Mouse (Mus musculus) mesoderm, embryonic 11.5 days (tissue): Measurements from ENCODE around the gene Rrp12.
A peak's percentile ranks its signal among the peaks of the same experiment; 100 is the strongest.
"Not testable (repeated sequence)": the region's sequence is repeated elsewhere in the genome, so short reads cannot be mapped to it uniquely, and the experiment has no call there.

Source experiments
- DNase-seq: peaks from one replicate; pipeline ENCODE4 v3.0.0-alpha.2; 2012; ENCODE audit warnings: low read depth, low spot score

The Rrp12 gene

DNA sequence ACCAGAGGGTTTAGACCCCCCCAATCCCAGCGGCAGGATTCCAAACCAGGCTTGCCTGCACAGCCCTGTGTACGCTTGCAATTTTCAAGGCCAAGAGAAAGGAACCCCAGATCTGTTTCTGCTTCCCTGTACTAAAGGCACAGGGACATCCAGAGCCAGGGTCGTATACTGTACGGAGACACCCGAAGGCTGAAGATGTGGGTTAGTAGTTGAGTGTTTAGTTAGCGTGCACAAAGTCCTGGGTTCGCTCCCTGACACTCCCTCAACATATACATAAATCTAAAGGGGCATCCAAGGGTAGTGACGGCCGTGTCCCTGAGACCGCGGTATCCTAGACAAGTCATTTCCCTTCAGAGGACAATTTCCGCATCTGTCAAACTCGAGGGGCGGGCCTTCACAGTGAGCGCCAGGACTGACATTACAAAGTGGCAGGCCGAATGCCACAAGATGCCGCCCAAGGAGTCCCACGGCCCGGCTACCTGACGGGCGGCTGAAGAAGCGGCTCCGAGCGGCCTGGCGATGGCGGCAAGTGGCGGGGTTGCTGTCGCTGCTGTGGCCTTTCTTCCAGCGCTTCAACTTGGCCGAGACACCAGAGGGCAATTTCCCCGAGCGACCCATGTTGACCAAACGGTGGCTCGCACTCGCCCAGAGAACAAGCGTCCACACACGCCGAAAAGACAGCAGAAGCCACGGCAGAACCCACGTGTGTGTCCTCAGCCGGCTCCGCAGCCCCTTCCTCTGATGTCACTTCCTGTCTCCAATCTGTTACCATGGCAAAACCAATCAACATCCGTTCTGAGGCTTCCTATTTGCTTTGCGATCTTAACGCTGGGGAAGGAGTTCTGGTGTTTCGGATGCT lies at the start of gene Rrp12:
Rrp12 (minus strand) TSS at position 714 of the 859 bp plus-strand sequence.
- DNase-seq, result peak; percentile 91

DNA sequence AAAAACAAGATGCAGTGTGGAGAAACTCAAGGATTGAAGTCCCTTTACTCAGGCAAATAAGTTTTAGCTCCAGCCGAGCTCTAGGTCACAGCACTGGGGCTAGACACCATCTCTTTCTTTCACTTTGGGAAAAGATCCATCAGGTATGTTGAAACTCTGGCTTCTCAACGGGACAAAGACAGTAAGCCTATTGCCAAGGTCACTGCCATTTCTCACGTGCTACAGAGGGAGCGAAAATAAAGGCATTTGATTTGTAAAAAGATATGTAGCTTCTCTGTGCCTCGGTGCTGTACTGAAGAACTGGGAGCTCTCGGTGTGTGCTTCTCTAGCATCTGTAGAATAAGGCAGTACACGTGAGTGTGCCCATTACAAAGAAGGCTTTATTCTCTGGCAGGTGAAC lies 47.9 kb upstream of the Rrp12 start:
- DNase-seq, result no peak

DNA sequence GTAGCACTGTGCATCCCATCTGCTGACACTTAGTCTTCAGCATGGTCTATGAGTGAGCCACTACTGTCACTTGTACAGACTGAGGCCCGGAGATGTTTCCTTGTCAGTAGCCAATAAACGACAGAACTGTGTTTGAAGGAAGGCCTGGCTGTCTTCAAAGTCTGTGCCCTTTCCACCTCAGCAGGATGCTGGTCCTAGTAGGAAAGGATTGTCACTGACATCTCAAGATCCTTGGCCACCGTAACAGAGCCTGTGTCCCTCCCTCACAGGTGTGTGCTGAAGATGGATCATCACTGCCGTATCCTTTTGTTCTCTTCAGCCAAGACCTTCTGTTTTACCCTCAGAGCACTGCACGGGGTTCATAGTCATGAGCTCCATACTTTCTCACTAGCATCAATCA lies 42.6 kb upstream of the Rrp12 start:
- no peak for DNase-seq

DNA sequence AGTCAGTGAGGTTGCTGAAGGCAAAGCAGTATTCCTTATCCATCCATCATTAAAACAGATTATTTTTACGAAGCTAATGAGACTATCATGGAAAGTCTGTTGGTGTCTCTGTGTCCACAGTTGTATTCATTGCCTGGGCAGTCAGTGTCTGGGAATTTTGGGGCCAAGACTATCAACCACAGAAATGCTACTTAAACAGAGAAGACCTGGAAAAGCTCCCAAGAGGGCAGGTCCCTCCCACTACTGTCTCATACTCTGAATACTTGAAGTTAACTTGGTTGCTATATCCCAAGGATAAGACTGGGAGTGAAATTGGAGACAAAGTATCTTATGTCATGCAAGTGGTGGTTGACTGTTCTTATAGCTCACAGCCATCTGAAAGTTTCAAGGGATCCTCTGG lies 39.9 kb upstream of the Rrp12 start:
- DNase-seq, result no peak

DNA sequence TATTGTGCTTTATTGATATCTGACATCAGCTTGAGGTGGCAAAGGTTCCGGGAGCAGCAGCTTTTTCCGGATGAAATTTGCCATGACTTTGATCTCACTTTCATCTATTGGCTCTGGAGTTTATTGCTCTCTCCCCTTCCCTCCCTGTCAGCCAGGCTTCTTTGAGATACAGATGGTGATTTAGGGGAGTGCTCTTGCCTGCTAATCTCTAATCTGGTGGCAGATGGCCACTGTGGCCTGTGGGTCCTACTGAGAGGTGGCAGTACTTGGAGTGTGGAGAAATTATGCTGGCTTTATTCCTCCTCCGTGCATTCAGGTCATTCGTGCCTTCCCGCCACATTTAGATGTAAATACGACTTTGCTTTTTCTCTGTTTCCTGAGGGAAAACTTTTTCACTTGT lies 38.2 kb upstream of the Rrp12 start:
- peak; percentile 19 for DNase-seq

DNA sequence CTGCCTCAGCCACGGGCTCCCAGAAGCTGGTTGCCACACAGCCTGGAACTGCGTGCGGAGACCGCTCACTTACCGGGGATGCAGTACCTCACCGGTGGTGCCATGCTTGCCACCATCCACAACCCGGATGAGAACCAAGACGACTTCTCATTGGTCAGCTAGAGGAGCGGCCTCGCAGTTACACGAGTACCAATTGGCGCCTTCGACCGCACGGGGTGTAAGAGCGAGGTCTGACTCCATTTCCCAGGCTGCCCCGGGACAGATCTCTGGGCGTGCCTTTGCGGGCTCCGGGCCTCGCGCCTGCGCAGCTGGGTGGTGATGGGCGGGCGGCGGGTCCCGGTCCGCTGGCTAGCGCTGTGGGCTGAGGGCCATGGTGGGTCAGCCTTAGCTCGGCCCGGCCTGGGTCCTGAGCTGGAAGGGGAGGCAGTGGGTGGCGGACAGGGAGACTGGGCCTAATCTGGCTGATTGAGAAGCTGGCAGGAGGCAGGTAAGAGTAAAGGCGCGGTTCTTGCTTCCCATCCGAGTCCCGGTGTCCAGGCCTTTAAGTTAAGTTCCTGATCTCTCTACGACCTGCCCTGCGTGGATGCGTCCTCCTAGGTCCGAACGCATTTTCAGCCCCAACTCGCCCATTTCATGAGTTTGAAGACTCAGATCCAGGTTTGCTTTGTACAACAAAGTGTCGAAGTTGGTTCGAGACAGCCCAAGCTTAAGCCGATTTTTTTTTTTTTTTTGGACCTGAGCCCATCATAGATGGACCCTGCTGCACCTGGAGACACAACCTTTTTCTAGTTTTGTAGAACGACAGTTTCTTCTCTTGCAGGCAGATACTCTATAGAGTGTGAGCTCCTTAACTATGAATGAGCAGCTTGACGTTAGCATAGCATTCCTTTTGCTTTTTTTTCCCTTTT lies 37.5 kb upstream of the Rrp12 start, which contains the start of the genes Exosc1 and Zdhhc16:
Exosc1 (minus strand) TSS at position 245 of the 908 bp plus-strand sequence.
Zdhhc16 (plus strand) TSS at position 302 of the 908 bp plus-strand sequence.
- DNase-seq, result peak; percentile 98

DNA sequence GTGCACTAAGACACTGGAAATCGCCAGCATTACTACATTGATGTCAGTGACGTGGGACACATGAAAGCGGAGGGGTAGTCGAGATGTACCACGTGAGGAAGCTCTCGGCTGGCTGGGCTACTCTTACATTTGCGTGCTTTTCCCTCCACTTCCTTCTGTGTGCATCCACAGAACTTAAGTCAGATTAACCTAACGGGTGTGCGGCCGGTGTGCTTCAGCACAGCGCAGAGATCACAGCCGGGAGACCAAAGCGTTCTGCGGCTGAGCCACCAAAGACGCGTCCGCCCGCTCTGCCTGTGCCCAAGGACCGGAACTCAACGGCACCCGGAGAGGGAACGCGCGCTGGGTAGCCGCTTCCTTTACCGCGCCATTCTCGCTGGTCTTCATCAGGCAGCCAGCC lies 36.7 kb upstream of the Rrp12 start:
- DNase-seq, result no peak

DNA sequence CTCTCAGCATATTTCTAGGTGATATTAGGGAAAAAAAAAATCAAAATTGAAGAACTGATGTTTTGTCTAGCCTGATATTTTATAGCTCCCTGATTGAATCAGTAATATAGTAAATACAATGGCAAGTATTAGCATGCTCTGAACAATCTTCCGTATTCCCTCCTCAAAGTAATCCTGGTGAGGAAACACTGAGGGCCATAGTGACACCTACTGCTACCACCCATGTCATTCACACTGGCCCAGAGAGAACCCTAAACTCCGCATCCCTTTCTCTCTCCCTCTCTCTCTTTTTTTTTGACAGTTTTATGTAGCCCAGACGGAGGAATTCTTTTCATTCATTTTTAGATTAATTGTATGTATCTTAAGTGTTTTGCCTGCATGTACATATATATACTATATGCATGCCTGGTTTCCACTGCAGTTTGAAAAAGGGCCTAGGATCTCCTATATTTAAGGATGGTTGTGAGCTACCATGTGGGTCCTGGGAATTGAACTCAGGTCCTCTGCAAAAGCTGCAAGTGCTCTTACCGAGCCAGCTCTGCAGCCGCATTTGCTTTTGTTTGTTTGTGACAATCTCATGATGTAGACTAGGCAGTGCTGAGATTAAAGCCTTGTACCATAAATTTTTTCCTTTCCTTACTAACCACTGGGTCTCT lies 24.6 kb upstream of the Rrp12 start:
- DNase-seq, result no peak

DNA sequence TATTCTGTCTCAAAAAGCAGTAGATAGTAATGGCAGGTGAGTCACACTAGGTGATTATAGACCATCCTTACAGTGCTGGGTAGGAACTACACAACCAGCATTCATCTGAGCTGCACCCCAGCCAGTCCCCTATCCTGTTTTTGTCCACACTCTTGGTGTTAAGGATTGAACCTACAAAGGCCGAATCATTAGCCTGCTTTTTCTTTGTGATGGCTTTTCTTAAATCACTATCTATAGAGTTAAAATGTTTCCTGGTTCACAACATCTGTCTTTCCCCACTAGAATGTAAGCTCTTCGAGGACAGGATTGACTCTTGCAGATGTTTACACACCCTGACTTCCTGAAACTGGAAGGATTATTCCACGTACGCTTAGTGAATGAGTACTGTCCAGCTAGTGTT lies 23.5 kb upstream of the Rrp12 start:
- DNase-seq, result no peak

DNA sequence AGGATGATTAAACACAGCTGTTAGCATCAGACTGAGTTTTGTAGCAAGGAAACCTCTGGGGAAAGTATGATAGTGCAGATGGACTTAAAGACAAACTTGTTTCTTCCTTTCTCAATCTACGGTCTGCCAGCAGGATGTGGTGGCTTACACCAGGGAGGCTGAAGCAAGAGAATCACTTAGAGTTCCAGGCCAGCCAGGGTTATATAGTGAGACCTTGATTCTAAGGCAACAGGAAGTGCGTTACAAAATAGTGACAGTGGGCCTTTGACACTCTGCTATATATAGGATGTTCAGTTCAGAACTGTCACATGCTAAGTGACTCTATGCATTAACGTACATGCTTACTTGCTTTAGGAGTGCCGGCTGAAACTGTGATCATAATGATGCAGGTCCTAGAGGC lies 20.9 kb upstream of the Rrp12 start:
- no peak for DNase-seq

DNA sequence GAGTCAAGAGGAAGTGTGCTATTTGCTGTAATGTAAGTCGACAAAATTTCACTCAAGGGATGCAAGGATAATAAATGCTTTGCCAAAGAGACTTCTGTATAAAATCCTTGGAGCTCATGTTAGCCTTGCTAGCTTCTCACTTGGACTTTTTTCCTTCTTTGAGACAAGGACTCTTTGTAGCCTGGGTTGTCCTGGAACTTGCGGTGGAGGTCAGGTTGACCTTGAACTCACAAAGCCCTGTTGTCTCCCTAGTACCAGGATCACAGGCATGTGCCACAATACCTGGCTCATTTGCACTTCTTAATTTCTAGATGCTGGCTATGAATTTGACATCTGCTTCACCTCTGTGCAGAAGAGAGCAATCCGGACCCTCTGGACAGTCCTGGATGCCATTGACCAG lies 19.3 kb upstream of the Rrp12 start:
- no peak for DNase-seq

DNA sequence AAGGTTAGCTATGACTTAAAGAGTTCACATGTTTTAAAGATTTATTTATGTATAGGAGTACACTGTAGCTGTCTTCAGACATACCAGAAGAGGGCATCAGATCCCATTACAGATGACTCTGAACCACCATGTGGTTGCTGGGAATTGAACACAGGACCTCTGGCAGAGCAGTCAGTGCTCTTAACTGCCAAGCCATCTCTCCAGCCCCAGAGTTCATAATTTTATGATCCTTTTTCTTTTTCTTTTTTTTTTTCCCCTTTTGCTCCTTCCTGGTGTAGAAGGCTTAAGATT lies 18.6 kb upstream of the Rrp12 start:
- not testable (repeated sequence) for DNase-seq

DNA sequence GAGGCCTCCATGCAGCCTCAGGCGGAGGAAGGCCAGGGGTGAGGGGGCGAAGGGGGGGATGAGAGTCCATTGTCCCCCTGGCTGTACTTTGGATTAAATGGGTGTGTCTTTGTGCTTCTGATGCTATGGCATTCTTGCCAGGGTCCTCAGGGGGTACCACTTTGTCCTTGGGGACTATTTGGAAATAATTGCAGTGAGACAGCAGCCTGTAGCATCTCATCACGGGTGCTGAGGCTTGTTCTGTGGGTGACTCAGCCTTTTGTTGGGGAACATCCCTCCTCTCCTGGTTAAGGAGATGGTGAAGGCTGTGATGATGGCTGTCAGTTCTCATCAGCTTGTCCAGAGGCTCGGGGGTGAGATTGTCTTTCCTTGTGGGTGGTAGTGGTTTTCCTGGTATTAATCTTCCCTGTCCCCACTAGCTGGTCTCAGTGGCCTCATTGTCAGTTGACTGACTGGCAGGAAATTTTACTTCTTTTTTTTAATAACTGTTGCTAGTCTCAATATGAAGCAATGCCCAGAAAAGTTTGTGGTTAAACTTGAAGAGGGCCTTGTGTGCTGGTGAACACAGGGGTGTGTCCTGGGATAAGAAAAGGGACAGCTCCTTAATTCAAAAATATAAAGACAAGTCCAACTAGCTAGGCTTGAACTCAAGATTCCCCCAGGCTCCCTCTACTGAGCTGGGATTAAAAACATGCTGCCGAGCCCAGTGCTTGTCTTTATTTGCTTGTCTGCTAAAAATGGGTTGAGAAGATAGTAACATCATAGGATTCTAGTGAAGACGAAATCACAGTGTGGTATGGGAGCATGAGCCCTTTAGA lies 18.0 kb upstream of the Rrp12 start:
- DNase-seq, result no peak

DNA sequence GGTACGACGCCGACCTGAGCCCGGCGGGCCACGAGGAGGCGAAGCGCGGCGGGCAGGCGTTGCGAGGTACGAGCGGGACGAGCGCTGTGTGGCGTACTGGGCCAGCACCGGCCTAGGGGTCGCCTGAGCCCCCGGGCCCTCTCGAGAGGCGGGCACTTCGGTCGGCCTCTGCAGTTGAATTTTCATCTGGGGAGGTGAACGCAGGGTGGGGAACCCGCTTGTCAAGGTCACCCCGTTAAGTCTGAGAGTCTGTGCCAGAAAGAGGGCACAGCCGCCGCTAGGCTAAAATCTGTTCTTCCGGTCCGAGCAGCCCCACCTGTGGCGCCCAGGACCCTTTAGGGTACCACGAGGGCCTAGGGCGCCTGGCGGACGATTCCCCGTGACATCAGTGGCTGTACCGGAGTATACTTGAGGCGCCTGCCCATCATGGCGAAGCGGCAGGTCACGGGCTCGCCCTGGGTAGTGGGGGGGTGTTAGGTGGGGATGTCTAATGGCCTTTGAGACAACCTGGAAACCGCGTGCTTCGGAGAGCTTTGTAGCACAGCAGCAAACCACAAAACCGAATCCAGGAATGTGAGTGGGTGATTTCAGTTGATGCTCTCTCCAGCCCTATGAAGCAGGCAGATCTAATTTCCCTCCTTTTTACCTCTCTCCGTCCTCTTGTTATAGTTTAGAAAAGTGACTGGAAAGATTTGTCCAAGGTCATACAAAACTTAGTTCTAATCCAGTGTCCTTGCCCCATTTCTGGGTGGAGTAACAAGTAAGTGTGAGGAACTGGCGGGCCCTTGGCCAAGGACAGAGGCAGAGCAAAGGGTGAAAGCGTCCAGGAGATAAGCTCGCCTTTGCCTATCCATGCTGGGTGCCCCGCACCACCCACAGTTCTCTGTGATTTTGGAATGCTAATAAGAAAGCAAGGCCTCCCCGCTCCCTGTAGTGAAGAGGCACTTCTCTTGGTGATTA lies 16.4 kb upstream of the Rrp12 start:
- peak; percentile 22 for DNase-seq

DNA sequence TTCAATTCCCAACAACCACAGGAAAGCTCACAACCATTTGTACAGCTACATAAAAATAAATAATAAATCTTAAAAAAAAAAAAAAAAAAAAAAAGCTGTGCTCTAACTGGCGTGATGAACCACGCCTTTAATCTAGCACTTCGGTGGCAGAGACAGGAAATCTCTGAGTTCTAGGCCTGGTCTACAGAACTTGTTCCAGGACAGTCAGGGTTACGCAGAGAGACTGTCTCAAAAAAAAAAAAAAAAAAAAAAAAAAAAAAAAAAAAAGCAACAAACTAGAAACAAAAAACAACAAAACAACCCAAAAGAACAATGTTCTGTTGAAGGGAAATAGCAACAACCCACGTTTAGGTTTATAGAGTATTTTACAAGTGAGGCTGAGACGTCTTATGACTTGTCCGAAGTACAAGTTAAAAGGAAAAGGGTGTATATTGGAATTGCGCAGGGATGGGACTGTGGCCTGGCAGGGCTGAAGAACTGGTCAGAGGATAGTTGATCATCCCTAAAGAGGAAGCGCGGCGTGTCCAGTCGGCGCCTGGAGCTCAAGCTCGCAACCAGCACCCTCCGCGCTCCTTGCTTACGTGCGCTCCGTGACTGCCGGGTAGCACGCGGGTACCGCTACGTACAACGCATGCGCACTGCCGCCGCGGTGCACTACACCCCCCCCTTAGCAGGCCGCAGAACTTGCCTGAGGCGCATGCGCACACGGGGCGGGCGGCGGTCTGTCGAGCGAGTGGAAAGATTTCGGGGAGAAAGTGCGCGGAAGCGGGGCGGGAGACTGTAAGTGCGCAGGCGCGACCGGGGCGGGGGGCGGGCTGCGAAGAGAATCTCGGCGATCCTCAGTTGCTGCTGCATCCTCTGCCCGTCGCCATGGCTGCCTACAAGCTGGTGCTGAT lies 15.5 kb upstream of the Rrp12 start, which contains the start of gene Pgam1:
Pgam1 (plus strand) TSS at position 746 of the 896 bp plus-strand sequence.
- peak; percentile 99 for DNase-seq

DNA sequence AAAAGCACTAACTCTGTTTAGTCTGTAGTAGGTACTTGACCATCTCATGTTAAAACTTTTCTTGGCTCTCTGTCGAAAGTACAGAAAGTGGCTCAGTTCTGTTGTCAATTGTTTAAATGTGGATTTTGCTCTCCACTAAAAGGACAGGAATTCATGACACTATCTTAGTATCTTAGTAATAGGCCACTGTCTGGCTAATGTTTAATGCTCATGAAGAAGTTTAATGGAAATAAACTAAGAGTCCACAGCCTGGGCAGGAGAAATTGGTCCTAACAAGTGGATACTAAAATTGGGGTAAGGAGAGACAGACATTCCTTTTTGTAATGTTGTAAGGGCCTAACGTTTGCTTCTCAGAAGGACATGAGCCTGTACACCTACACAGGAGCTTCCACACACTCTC lies 14.4 kb upstream of the Rrp12 start:
- no peak for DNase-seq

DNA sequence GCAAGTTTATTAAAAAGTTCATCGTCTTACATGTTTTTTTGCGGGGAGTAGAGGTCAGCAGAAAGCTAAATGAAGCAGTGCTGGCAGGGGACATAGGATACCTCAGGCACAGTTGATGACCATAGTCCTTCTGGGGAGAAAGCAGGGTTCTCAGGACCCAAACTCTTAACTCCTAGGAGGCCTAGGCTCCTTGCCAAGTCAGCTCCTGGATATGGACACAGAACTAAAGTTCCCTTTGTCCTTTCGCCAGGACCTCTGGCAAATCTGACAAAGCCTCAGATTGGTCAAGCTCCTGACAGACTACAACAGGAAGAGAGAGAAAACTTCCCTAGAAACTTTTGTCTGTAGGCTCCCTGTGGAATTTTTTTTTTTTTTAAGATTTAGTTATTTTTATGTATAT lies 12.8 kb upstream of the Rrp12 start:
- DNase-seq, result no peak

DNA sequence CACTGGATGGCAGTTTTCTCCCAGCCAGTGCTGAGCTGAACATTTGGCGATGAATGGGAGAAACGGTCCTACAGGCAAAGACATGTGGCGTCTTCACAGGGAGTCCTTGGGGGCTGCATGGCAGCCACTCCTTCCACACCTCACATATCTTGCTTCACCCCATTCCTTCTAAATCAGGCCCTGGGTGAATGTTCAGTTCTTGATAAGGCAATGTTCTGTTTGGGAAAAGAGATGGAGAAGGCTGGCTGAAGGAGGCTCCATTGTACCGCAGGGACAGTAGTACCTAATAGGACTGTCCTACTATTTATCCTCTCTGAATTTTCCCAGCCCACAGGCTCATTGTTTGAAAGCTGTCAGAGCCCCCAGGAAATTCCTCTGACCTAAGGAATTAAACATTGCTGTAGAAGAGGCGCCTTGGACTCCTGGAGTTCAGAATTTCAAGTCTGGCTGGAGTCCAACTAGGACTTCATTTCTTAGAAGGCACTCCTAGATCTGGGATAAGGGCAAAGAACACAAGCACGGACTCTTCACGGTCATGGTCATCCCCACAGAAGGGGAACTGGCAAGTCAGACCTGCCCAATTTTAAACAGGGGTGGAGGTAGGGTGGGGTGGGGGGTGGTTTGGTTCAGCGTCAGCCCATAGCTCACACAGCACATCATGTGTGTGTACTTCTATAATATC lies 11.2 kb upstream of the Rrp12 start:
- no peak for DNase-seq
